Mouse (Mus musculus) cortical plate, adult 2 months (tissue): ENCODE measurements at regions not wholly inside any gene's neighbourhood (a gene's known extent, or its start where the extent isn't known, plus 50 kb on each side); places are given as distances from the start of the nearest gene placed in this dataset.

ENCODE experiments used
- CTCF ChIP-seq: fragments of 200-500 bp; IDR thresholded peaks from 2 replicates; pipeline ENCODE4 v1.5.1; 2011; ENCODE audit warnings: mild to moderate bottlenecking, control low read depth, low read length; ENCODE audit not compliant: insufficient read depth; ENCODE audit errors: extremely low read depth
- POLR2A ChIP-seq: fragments of 200-500 bp; IDR thresholded peaks from 2 replicates; pipeline ENCODE4 v1.6.1; 2011; ENCODE audit warnings: mild to moderate bottlenecking, low read length, control low read depth; ENCODE audit not compliant: insufficient read depth; ENCODE audit errors: extremely low read depth

DNA sequence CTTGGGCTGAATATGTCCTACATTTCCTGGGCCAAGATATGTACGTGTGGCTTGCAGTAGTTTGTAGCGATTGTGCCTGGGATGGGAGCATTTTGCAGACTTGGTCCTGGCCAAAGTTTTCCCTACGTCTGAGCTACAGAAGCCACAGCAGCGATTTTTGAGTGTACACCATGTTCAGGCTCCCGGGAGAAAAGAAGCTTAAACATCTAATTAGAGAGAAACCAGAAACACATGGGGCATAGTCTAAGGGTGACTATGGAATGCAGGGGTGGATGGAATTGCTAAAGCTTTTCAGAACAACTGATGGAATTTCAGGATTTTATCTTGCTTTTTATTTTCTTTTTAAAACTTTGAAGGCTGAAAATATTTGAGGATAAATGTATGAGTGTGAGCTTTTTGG lies 79.3 kb upstream of the Ercc6l2 start:
- TF ChIP-seq CTCF (no peak), POLR2A (no peak)
